Mouse (Mus musculus): ENCODE data around the gene Pcdh17. TPM values are rescaled to one million over a fixed set of nuclear protein-coding genes. Genes with fewer than 3 reads are reported as not detected.

Pcdh17 gene
- polyA plus RNA-seq, 1 experiment from 2014 or later, result 6.2 TPM

- peak overlapping the region; percentile 66 for H3K4me3 ChIP-seq
- no peaks in the 10 kb centered on the region for H3K36me3 ChIP-seq
- H3K4me1 ChIP-seq, result peaks cover 41% of the 10 kb centered on the region
- H3K27ac ChIP-seq, result no peak overlapping the region
- 9% methylated on average over 45 of the region's 45 CpGs for WGBS
- DNase-seq (ENCODE audit: low spot score), result peak; percentile 77
- H3K27me3 ChIP-seq (ENCODE audit: low read depth, poor library complexity, severe bottlenecking), result peaks cover 58% of the 10 kb centered on the region
- H3K9me3 ChIP-seq (replicated peaks), result no peaks in the 10 kb centered on the region
These were observed 3.7 kb downstream of the Pcdh17 start for GRCm38 (mm10) chr14:84446941-84447641.

- H3K27ac ChIP-seq, result no peak overlapping the region
- H3K27me3 ChIP-seq (ENCODE audit: low read depth, poor library complexity, severe bottlenecking), result peaks cover 58% of the 10 kb centered on the region
- peak overlapping the region; percentile 66 for H3K4me3 ChIP-seq
- H3K36me3 ChIP-seq, result no peaks in the 10 kb centered on the region
- DNase-seq (ENCODE audit: low spot score), result peak; percentile 50
- 5% methylated on average over 45 of the region's 45 CpGs for WGBS
- peaks cover 41% of the 10 kb centered on the region for H3K4me1 ChIP-seq
- no peaks in the 10 kb centered on the region for H3K9me3 ChIP-seq (replicated peaks)
These were observed 4.5 kb downstream of the Pcdh17 start for GRCm38 (mm10) chr14:84447661-84448380.

DNA sequence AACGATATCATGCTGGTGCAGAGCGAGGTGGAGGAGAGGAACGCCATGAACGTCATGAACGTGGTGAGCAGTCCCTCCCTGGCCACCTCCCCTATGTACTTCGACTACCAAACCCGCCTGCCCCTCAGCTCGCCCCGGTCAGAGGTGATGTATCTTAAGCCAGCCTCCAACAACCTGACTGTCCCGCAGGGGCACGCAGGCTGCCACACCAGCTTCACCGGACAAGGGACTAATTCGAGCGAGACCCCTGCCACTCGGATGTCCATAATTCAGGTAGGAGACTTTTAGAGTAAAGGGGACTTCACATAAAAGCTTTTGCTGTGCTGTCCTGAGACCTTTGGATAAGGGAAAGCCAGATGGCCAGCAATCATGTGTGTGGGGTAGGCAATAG, 5.0 kb downstream of the Pcdh17 start:
- DNase-seq (ENCODE audit: low spot score), result no peak
- 1% methylated on average over 15 of the region's 15 CpGs for WGBS

DNA sequence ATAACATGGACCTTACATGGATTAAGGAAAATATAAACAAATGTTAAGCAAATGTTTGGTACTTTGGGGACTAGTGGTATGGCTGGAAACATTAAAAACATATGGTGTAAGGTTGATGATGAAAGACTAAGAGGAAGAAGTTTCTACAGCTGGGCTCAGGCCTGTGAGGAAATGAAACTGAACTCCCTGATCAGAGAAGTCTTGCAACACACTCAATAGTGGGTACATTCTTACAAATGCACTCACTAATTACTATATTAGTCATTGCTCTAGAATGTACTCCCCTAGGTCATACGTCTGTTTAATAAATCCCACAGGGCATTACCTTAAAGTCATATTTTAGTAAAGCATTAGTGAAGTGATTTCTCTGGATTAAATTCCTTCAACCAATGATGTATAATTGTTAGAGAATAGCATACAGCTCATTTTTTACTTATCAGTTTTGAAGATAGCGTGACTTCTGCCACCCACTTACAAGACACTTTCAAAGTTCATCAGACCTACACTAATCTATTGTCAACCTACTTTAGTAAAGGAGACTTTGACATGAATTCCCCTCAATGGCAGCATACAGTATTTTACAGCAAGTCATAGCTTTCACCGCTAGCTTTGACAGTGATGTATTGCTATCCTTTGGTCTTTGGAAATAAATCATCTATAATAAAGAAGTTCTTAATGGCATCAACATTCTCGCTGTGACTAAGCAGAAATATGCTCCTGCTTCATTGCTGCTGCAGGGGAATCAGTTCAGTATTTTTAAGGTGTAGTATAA, 10.9 kb downstream of the Pcdh17 start:
- no peak for DNase-seq (ENCODE audit: low spot score)
- 65% methylated on average over 4 of the region's 4 CpGs for WGBS
- Histone ChIP-seq H3K4me1 (no peaks in the 10 kb centered on the region), H3K27me3 (ENCODE audit: low read depth, poor library complexity, severe bottlenecking) (peaks cover 6% of the 10 kb centered on the region), H3K4me3 (no peak overlapping the region), H3K36me3 (no peaks in the 10 kb centered on the region), H3K9me3 (replicated peaks) (no peaks in the 10 kb centered on the region), H3K27ac (no peak overlapping the region)

More for the DNA sequence above, 5.0 kb downstream of the Pcdh17 start:
- peaks cover 58% of the 10 kb centered on the region for H3K27me3 ChIP-seq (ENCODE audit: low read depth, poor library complexity, severe bottlenecking)
- H3K27ac ChIP-seq, result no peak overlapping the region
- H3K9me3 ChIP-seq (replicated peaks), result no peaks in the 10 kb centered on the region
- H3K36me3 ChIP-seq, result no peaks in the 10 kb centered on the region
- peaks cover 41% of the 10 kb centered on the region for H3K4me1 ChIP-seq
- H3K4me3 ChIP-seq, result peak overlapping the region; percentile 66

GRCm38 (mm10) chr14:84475491-84475890, 32.1 kb downstream of the Pcdh17 start:
- Histone ChIP-seq H3K27ac (no peak overlapping the region), H3K36me3 (no peaks in the 10 kb centered on the region), H3K27me3 (ENCODE audit: low read depth, poor library complexity, severe bottlenecking) (no peaks in the 10 kb centered on the region), H3K4me1 (no peaks in the 10 kb centered on the region), H3K4me3 (no peak overlapping the region), H3K9me3 (replicated peaks) (no peaks in the 10 kb centered on the region)
- DNase-seq (ENCODE audit: low spot score), result no peak
- 84% methylated on average over 1 of the region's 1 CpGs for WGBS

- no peak overlapping the region for H3K27ac ChIP-seq
- no peaks in the 10 kb centered on the region for H3K27me3 ChIP-seq (ENCODE audit: low read depth, poor library complexity, severe bottlenecking)
- 92% methylated on average over 8 of the region's 8 CpGs for WGBS
- DNase-seq (ENCODE audit: low spot score), result no peak
- H3K36me3 ChIP-seq, result no peaks in the 10 kb centered on the region
- H3K4me1 ChIP-seq, result no peaks in the 10 kb centered on the region
- no peak overlapping the region for H3K4me3 ChIP-seq
- no peaks in the 10 kb centered on the region for H3K9me3 ChIP-seq (replicated peaks)
These were observed 33.0 kb downstream of the Pcdh17 start for GRCm38 (mm10) chr14:84476336-84476735.

DNA sequence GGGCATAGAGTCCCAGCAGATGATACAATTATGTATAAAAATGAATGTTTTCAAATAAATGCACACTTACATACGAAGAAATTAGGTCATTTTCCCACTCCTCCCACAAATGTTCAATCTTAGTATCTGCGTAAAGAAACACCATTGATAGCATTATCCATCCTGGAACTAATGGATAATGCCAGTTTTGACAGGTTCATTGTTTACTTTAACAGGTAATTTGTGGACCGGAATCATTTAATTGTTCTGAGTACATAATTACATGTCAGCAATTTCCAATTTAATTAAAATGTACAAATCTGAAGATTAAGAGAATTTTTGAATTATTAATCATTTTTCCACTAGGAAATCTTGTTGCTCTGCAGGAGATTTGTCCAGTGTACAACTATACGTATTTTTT, 33.5 kb downstream of the Pcdh17 start:
- Histone ChIP-seq H3K9me3 (replicated peaks) (no peaks in the 10 kb centered on the region), H3K27ac (no peak overlapping the region), H3K4me3 (no peak overlapping the region), H3K27me3 (ENCODE audit: low read depth, poor library complexity, severe bottlenecking) (no peaks in the 10 kb centered on the region), H3K36me3 (no peaks in the 10 kb centered on the region), H3K4me1 (no peaks in the 10 kb centered on the region)
- DNase-seq (ENCODE audit: low spot score), result no peak
- 92% methylated on average over 4 of the region's 4 CpGs for WGBS

DNA sequence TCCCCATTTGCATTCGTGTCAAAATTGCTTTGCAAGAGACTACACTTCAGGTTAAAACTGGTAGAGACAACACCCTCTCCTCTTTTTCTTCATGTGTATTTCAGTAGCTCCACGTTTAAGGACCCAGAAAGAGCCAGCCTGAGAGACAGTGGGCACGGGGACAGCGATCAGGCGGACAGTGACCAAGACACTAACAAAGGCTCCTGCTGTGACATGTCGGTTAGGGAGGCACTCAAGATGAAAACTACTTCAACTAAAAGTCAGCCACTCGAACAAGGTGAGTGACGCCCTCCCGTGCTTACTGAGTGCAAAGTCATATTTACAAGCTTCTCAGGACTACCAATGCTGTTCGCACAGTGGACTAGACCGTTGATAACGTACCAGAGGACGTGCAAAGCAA, 34.0 kb downstream of the Pcdh17 start:
- no peaks in the 10 kb centered on the region for H3K36me3 ChIP-seq
- H3K27ac ChIP-seq, result no peak overlapping the region
- DNase-seq (ENCODE audit: low spot score), result no peak
- no peaks in the 10 kb centered on the region for H3K9me3 ChIP-seq (replicated peaks)
- no peaks in the 10 kb centered on the region for H3K27me3 ChIP-seq (ENCODE audit: low read depth, poor library complexity, severe bottlenecking)
- 73% methylated on average over 13 of the region's 13 CpGs for WGBS
- H3K4me3 ChIP-seq, result no peak overlapping the region
- no peaks in the 10 kb centered on the region for H3K4me1 ChIP-seq

- no peak overlapping the region for H3K27ac ChIP-seq
- no peaks in the 10 kb centered on the region for H3K4me1 ChIP-seq
- H3K27me3 ChIP-seq (ENCODE audit: low read depth, poor library complexity, severe bottlenecking), result no peaks in the 10 kb centered on the region
- no peak for DNase-seq (ENCODE audit: low spot score)
- no peak overlapping the region for H3K4me3 ChIP-seq
- WGBS, result 86% methylated on average over 6 of the region's 6 CpGs
- no peaks in the 10 kb centered on the region for H3K9me3 ChIP-seq (replicated peaks)
- no peaks in the 10 kb centered on the region for H3K36me3 ChIP-seq
These were observed 37.2 kb downstream of the Pcdh17 start for GRCm38 (mm10) chr14:84480546-84480945.

DNA sequence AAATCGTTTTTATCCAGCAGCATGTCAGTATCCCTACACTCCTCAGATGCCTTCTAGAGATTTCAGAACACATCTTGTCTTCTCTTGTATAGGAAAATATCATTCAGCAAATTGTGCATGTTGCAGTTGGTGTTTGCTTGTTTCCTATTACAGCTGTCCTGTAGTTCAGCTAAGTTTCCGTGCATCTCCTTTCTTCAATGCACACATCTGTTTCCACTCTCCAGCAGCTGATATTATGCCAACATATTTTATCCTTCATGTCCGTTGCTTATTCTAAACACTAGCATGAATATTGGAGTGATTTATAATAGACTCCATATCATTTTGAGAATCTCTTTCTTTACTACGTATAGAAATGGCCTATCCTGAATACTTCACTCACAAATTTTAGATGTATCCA, 41.0 kb downstream of the Pcdh17 start:
- DNase-seq (ENCODE audit: low spot score), result no peak
- Histone ChIP-seq H3K27ac (no peak overlapping the region), H3K4me1 (no peaks in the 10 kb centered on the region), H3K4me3 (no peak overlapping the region), H3K27me3 (ENCODE audit: low read depth, poor library complexity, severe bottlenecking) (no peaks in the 10 kb centered on the region), H3K36me3 (no peaks in the 10 kb centered on the region), H3K9me3 (replicated peaks) (no peaks in the 10 kb centered on the region)
- WGBS, result 85% methylated on average over 4 of the region's 4 CpGs

DNA sequence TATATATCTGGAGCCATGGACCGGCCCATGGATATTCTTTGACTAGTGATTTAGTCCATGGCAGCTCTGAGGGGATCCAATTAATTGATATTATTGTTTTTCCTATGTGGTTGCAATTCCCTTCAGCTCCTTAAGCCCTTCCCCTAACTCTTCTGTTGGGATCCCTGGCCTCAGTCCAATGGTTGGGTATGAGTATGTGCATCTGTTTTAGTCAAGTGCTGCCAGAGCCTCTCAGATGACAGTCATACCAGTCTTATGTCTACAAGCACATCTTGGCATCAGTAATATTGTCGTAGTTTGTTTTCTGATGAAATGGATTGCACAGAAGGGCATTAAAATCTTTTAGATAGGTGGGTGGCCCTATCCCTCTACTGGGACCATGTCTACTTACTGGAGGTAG, 67.6 kb downstream of the Pcdh17 start:
- Histone ChIP-seq H3K27me3 (ENCODE audit: low read depth, poor library complexity, severe bottlenecking) (no peaks in the 10 kb centered on the region), H3K27ac (no peak overlapping the region), H3K4me3 (no peak overlapping the region), H3K36me3 (no peaks in the 10 kb centered on the region), H3K9me3 (replicated peaks) (no peaks in the 10 kb centered on the region), H3K4me1 (no peaks in the 10 kb centered on the region)
- WGBS, result 90% methylated on average over 2 of the region's 2 CpGs
- no peak for DNase-seq (ENCODE audit: low spot score)

DNA sequence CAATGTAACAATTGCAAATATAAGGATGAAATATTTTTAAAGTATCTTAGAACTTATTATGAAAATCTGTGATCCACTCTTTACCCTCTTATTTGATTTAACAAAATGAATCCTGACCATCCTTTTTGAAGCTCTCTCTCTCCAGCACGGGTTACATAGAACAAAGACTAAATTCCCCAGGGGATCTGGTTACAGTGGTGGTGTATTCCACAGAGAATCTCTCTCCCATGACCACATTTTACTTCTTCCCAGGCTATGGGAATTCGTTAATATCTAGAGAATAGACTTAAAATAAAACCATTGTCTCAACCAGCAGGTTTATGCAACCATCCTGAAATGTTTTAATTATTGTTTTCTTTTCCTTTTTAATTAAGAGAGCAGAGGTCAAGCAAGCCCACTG, 89.0 kb downstream of the Pcdh17 start:
- H3K27ac ChIP-seq, result no peak overlapping the region
- H3K9me3 ChIP-seq (replicated peaks), result no peaks in the 10 kb centered on the region
- DNase-seq (ENCODE audit: low spot score), result no peak
- H3K4me1 ChIP-seq, result no peaks in the 10 kb centered on the region
- no peaks in the 10 kb centered on the region for H3K27me3 ChIP-seq (ENCODE audit: low read depth, poor library complexity, severe bottlenecking)
- no peak overlapping the region for H3K4me3 ChIP-seq
- H3K36me3 ChIP-seq, result no peaks in the 10 kb centered on the region
- WGBS, result 59% methylated on average over 2 of the region's 2 CpGs

GRCm38 (mm10) chr14:84535264-84535663, 91.9 kb downstream of the Pcdh17 start:
- no peak for DNase-seq (ENCODE audit: low spot score)
- Histone ChIP-seq H3K27me3 (ENCODE audit: low read depth, poor library complexity, severe bottlenecking) (no peaks in the 10 kb centered on the region), H3K27ac (no peak overlapping the region), H3K4me1 (no peaks in the 10 kb centered on the region), H3K4me3 (no peak overlapping the region), H3K36me3 (no peaks in the 10 kb centered on the region), H3K9me3 (replicated peaks) (no peaks in the 10 kb centered on the region)

All from limb, embryonic 10.5 days (tissue).